ENCODE assay signal across 14 mouse cellular contexts in the genomic region with DNA sequence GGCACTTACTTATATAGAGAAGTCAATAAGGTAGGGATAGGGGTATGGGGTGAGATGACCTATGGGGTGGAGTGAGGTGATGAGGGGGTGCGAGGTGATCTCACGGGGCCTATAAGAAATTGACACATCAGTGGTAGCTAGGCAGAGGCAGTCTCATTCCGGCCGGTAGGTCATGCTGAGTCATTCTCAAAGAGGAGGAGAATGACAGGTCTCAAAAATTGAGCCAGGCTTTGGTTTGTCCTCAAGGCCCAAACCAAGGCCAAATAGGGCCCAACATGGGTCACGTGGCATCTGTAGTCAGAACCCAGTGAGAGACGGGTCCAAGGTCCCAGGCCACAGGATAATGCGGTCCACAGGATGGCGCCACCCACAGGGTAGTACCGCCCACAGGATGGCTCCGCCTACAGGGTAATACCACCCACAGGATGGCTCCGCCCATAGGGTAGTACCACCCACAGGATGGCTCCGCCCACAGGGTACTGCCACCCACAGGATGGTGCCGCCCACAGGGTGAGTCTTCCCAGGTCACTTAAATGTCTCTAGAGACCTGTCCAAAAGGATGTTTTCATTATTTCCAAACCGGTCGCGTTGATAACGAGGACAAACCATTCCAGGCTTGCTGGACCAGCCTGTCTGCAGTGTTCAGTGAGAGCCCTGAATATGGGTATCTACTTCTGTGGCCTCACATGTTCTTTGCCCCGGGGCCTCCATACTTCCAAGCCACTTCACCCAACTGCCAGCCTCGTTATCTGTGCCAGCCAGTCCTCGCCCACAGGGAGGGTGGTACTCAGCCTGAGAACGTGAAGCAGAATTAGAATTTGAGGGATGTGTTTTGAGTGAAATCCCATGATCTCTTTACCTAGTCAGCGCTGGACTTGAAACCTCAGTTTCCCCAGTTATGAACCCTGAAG. TPM values are rescaled to one million over a fixed set of nuclear protein-coding genes. Genes with fewer than 3 reads are reported as not detected.
DNase-seq lines count a peak whose midpoint lies in the region; ATAC-seq and TF ChIP-seq lines count a peak whose summit lies in the region.
"Had no signal": no experiment of that assay in that cellular context is flagged by ENCODE, and none has a peak within 500 bp of the region (broad histone marks: within the 10 kb centered on the region; RNA-seq: fewer than 3 reads in every experiment).

No protein-coding gene starts in this region.

- H3K9ac ChIP-seq in lung, embryonic 14.5 days: no peak overlapping the region
- no peak overlapping the region for H3K9ac ChIP-seq in ES-E14 (ENCODE audit: insufficient read depth, low read depth, low read length, poor library complexity, severe bottlenecking)
- H3K9ac ChIP-seq: forebrain, embryonic 13.5 days; limb, embryonic 15.5 days; midbrain, embryonic 12.5 days; stomach, embryonic 15.5 days had no signal

- H3K9me3 ChIP-seq in lung, embryonic 14.5 days (ENCODE audit: low read depth, low read length): no peaks in the 10 kb centered on the region
- H3K9me3 ChIP-seq in ES-E14 (ENCODE audit: control insufficient read depth, insufficient read depth, low read depth, low read length): no peaks in the 10 kb centered on the region
- H3K9me3 ChIP-seq in forebrain, embryonic 10.5 days: peaks cover 26% of the 10 kb centered on the region; the same call in 1 of the 2 replicates
- H3K9me3 ChIP-seq: stomach, embryonic 15.5 days had no signal

- TF ChIP-seq CTCF in lung, embryonic 14.5 days (IDR thresholded peaks at IDR 0.05; ENCODE audit: low read depth): 0 out of 2 replicates have a peak, but pooled peaks have one; percentile 15

- no peak overlapping the region for H3K27ac ChIP-seq in lung, embryonic 14.5 days (ENCODE audit: low read depth)
- H3K27ac ChIP-seq in ES-E14 (ENCODE audit: insufficient read depth, low read depth, low read length, poor library complexity, severe bottlenecking): no peak overlapping the region
- no peak overlapping the region for H3K27ac ChIP-seq in forebrain, embryonic 10.5 days
- H3K27ac ChIP-seq: forebrain, embryonic 13.5 days; limb, embryonic 15.5 days; midbrain, embryonic 12.5 days; stomach, embryonic 15.5 days had no signal

- H3K4me3 ChIP-seq in lung, embryonic 14.5 days (ENCODE audit: low read depth, low read length): no peak overlapping the region
- no peak overlapping the region for H3K4me3 ChIP-seq in ES-E14 (ENCODE audit: insufficient read depth in 1 of 2, low read depth in 1 of 2, low read length in 2 of 2, poor library complexity in 1 of 2, severe bottlenecking in 1 of 2)
- H3K4me3 ChIP-seq in forebrain, embryonic 10.5 days: no peak overlapping the region
- H3K4me3 ChIP-seq: forebrain, embryonic 13.5 days; limb, embryonic 15.5 days; midbrain, embryonic 12.5 days; stomach, embryonic 15.5 days had no signal

- WGBS in lung, embryonic 14.5 days: 73% methylated on average over 22 of the region's 22 CpGs
- WGBS in forebrain, embryonic 10.5 days: 80% methylated on average over 22 of the region's 22 CpGs

- in situ Hi-C loops in ES-E14 (cut with MboI; ENCODE audit: low sequenced_read_pairs in 2 of 2, unreplicated experiment in 2 of 2): no loop called here

- ATAC-seq in lung, embryonic 14.5 days (ENCODE audit: insufficient read depth): no peak
- ATAC-seq: Patski had no signal

- H3K36me3 ChIP-seq in lung, embryonic 14.5 days (ENCODE audit: insufficient read depth): no peaks in the 10 kb centered on the region
- H3K36me3 ChIP-seq in ES-E14 (ENCODE audit: control insufficient read depth, insufficient read depth, low read length, poor library complexity, severe bottlenecking): no peaks in the 10 kb centered on the region
- no peaks in the 10 kb centered on the region for H3K36me3 ChIP-seq in forebrain, embryonic 10.5 days (replicated peaks)
- H3K36me3 ChIP-seq: limb, embryonic 15.5 days; midbrain, embryonic 12.5 days; stomach, embryonic 15.5 days had no signal

- no peak overlapping the region for H3K4me2 ChIP-seq in lung, embryonic 14.5 days
- H3K4me2 ChIP-seq: forebrain, embryonic 13.5 days; limb, embryonic 15.5 days; midbrain, embryonic 12.5 days; stomach, embryonic 15.5 days had no signal

- no peaks in the 10 kb centered on the region for H3K4me1 ChIP-seq in lung, embryonic 14.5 days (ENCODE audit: insufficient read depth)
- H3K4me1 ChIP-seq in ES-E14 (ENCODE audit: control insufficient read depth in 2 of 2, insufficient read depth in 2 of 2, low read length in 2 of 2, poor library complexity in 1 of 2): peaks cover 0 to 12% of the 10 kb centered on the region in 2 experiments; a peak in 1 of 4 replicates
- peaks cover 13% of the 10 kb centered on the region for H3K4me1 ChIP-seq in forebrain, embryonic 10.5 days
- H3K4me1 ChIP-seq: forebrain, embryonic 13.5 days; limb, embryonic 15.5 days; stomach, embryonic 15.5 days had no signal

- H3K27me3 ChIP-seq in lung, embryonic 14.5 days (ENCODE audit: insufficient read depth, low read length): no peaks in the 10 kb centered on the region
- H3K27me3 ChIP-seq in forebrain, embryonic 10.5 days (ENCODE audit: poor library complexity, severe bottlenecking): peaks cover 31% of the 10 kb centered on the region
- H3K27me3 ChIP-seq: limb, embryonic 15.5 days; Patski; stomach, embryonic 15.5 days had no signal

- DNase-seq in lung, embryonic 14.5 days: no peak
- DNase-seq in lung, postnatal 25 days (ENCODE audit: low spot score): no peak
- peak; percentile 59 for DNase-seq in ES-E14 (ENCODE audit: low read depth, low spot score)
- peak; percentile 87 to 90 for DNase-seq in adrenal gland, postnatal 36 days
- DNase-seq in spleen, postnatal 36 days (ENCODE audit: low spot score in 2 of 2): peak; percentile 3 to 28
- no peak for DNase-seq in neural tube, embryonic 10.5 days (ENCODE audit: extremely low spot score, low spot score)
- no peak for DNase-seq in forebrain, embryonic 10.5 days (ENCODE audit: extremely low spot score, low spot score)

TF ChIP-seq in ES-E14, 5 proteins besides CTCF, POLR2A, EP300 and RAD21:
- TF ChIP-seq ZC3H11A (IDR thresholded peaks at IDR 0.05; ENCODE audit: borderline replicate concordance, low read depth, low read length) (no peak), MAFK (IDR thresholded peaks at IDR 0.05; ENCODE audit: insufficient read depth, low read depth, low read length) (peak; percentile 91), CHD2 (IDR thresholded peaks at IDR 0.05; ENCODE audit: low read depth, low read length) (peak; percentile 84)

RNA-seq across cellular contexts. Expression of a gene that starts 30.6 kb away (rescaled TPM):
- not detected in 2 replicates for polyA plus RNA-seq in lung, embryonic 14.5 days (2014; fragmentation: Nextera tagmentation; extraction: Ambion mirVana)
- 0.09 TPM in 1 of 2 replicates, not detected in the other for total RNA-seq in ES-E14 (2012; rRNA removed)
- not detected for total RNA-seq in adrenal gland, postnatal 36 days (2021)
- not detected in 2 replicates for polyA plus RNA-seq in forebrain, embryonic 10.5 days (2016; fragmentation: Nextera tagmentation; extraction: Ambion mirVana)
- total RNA-seq: gastrocnemius, postnatal 36 days; hematopoietic stem cell, adult 5-6 weeks had no signal
- polyA plus RNA-seq: forebrain, embryonic 13.5 days; midbrain, embryonic 12.5 days; stomach, embryonic 15.5 days had no signal

Comparison
In these comparisons a context has a peak if more than half of its experiments do, and no peak if none do; other contexts are left out.
1. DNase-seq: peak in ES-E14 (single experiment), adrenal gland, postnatal 36 days (2 of 2) and spleen, postnatal 36 days (2 of 2); none in lung, embryonic 14.5 days (single experiment), lung, postnatal 25 days (single experiment), neural tube, embryonic 10.5 days (single experiment) and forebrain, embryonic 10.5 days (single experiment).